23 mouse cellular contexts compared by ENCODE assay signal in the genomic region with DNA sequence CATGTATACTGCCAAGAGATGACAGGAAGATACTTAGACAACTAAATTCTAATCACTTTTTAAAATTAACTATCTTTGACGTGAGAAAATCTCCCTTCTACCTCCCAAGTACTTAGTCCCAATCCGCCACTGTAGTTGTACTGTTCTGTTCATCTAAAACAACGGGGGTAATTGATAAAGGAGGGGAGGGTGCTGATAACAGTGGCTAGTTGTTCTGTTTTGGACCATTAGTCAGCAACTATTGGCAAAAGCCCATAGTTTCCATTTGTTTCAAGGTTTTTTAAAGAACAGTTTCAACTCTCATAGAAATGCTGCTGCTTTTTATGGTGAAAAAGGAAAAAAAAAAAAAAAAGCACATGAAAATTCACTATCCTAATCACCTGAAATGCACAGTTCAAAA. TPM values are rescaled to one million over a fixed set of nuclear protein-coding genes. Genes with fewer than 3 reads are reported as not detected.
DNase-seq lines count a peak whose midpoint lies in the region; ATAC-seq and TF ChIP-seq lines count a peak whose summit lies in the region.
"Had no signal": no experiment of that assay in that cellular context is flagged by ENCODE, and none has a peak within 500 bp of the region (broad histone marks: within the 10 kb centered on the region; RNA-seq: fewer than 3 reads in every experiment).

No protein-coding gene starts in this region.

- peaks cover 13% of the 10 kb centered on the region for H3K4me1 ChIP-seq in heart, postnatal 0 days (ENCODE audit: control insufficient read depth, insufficient read depth)
- H3K4me1 ChIP-seq in heart, embryonic 10.5 days: no peaks in the 10 kb centered on the region
- H3K4me1 ChIP-seq in MEL (ENCODE audit: control insufficient read depth in 1 of 2, insufficient read depth in 2 of 2, low read length in 2 of 2): peaks cover 11 to 13% of the 10 kb centered on the region in 2 experiments; a peak in 3 of 4 replicates
- H3K4me1 ChIP-seq: embryonic facial prominence, embryonic 13.5 days had no signal

- TF ChIP-seq POLR2A in MEL (IDR thresholded peaks at IDR 0.05; ENCODE audit: control insufficient read depth in 1 of 2, insufficient read depth in 1 of 2, low read depth in 1 of 2, low read length in 2 of 2, poor library complexity in 1 of 2): no peak

- no peaks in the 10 kb centered on the region for H3K27me3 ChIP-seq in heart, postnatal 0 days (ENCODE audit: control insufficient read depth, insufficient read depth, low read length)
- no peaks in the 10 kb centered on the region for H3K27me3 ChIP-seq in heart, embryonic 10.5 days (ENCODE audit: insufficient read depth, poor library complexity, severe bottlenecking)
- no peaks in the 10 kb centered on the region for H3K27me3 ChIP-seq in MEL (ENCODE audit: control insufficient read depth in 1 of 2, insufficient read depth in 2 of 2, low read length in 2 of 2)
- H3K27me3 ChIP-seq: embryonic facial prominence, embryonic 13.5 days; forebrain, embryonic 13.5 days; heart, embryonic 12.5 days; hindbrain, embryonic 15.5 days; Patski had no signal

- no peak overlapping the region for H3K9ac ChIP-seq in heart, postnatal 0 days (replicated peaks; ENCODE audit: low read depth, low read length)
- no peak overlapping the region for H3K9ac ChIP-seq in MEL (ENCODE audit: control insufficient read depth, low read depth, low read length, poor library complexity, severe bottlenecking)
- H3K9ac ChIP-seq: embryonic facial prominence, embryonic 13.5 days; forebrain, embryonic 13.5 days; forebrain, postnatal 0 days; heart, embryonic 12.5 days; hindbrain, embryonic 15.5 days had no signal

- DNase-seq in heart, postnatal 0 days (ENCODE audit: low spot score): no peak
- DNase-seq in heart, embryonic 10.5 days (ENCODE audit: low spot score): no peak
- DNase-seq in 3T3-L1 (ENCODE audit: low read depth, low spot score) (peak; percentile 14), MEL (ENCODE audit: low read depth, low spot score) (peak; percentile 51)
- peak; percentile 13 for DNase-seq in c-Kit-positive CD71-positive TER-119-negative erythroid progenitor cells, embryonic 14.5 days (ENCODE audit: low read depth)
- no peak for DNase-seq in adrenal gland, postnatal 4 days (ENCODE audit: low spot score in 2 of 2)
- DNase-seq in urinary bladder, postnatal 36 days (ENCODE audit: low spot score in 2 of 2): no peak
- DNase-seq: adrenal gland, postnatal 14 days; cerebellum, adult 11-12 months; cerebellum, adult 9-10 months; cerebellum, postnatal 25 days; forebrain, postnatal 0 days; gastrocnemius, postnatal 25 days; heart, postnatal 36 days had no signal

- WGBS in heart, postnatal 0 days: 54% methylated on average over 3 of the region's 3 CpGs
- WGBS in heart, embryonic 10.5 days: 55% methylated on average over 3 of the region's 3 CpGs

- TF ChIP-seq CTCF in heart, postnatal 0 days (IDR thresholded peaks at IDR 0.05; ENCODE audit: low read depth): no peak
- TF ChIP-seq CTCF in MEL (IDR thresholded peaks at IDR 0.05 in 2 of 3, conservative IDR thresholded peaks at IDR 0.05 in 1 of 3; ENCODE audit: control insufficient read depth in 1 of 3, insufficient read depth in 1 of 3, low read depth in 2 of 3, low read length in 3 of 3, poor library complexity in 1 of 3, severe bottlenecking in 1 of 3): no peak

- peaks cover 3% of the 10 kb centered on the region; the same call in 1 of the 2 replicates for H3K79me2 ChIP-seq in MEL (ENCODE audit: control insufficient read depth, insufficient read depth, low read length, poor library complexity)

- TF ChIP-seq RAD21 in MEL (IDR thresholded peaks at IDR 0.05; ENCODE audit: low read depth, low read length): no peak

- ATAC-seq in heart, postnatal 0 days (ENCODE audit: insufficient read depth, low read depth): no peak
- ATAC-seq: activated CD4-positive, CD25-positive, alpha-beta regulatory T cell, adult 4 months; forebrain, embryonic 13.5 days; forebrain, postnatal 0 days; intestine, postnatal 0 days; Patski had no signal

- peak overlapping the region; percentile 31; the same call in 1 of the 2 replicates for H3K27ac ChIP-seq in heart, postnatal 0 days (ENCODE audit: low read depth)
- H3K27ac ChIP-seq in heart, embryonic 10.5 days: no peak overlapping the region
- H3K27ac ChIP-seq in MEL (ENCODE audit: control insufficient read depth, low read depth, low read length): peak overlapping the region; percentile 7; the same call in 1 of the 2 replicates
- H3K27ac ChIP-seq: embryonic facial prominence, embryonic 13.5 days; forebrain, embryonic 13.5 days; hindbrain, embryonic 15.5 days had no signal

- H3K4me2 ChIP-seq in heart, postnatal 0 days (ENCODE audit: low read depth, low read length): no peak overlapping the region
- H3K4me2 ChIP-seq: embryonic facial prominence, embryonic 13.5 days; forebrain, embryonic 13.5 days; heart, embryonic 12.5 days; hindbrain, embryonic 15.5 days had no signal

- no peaks in the 10 kb centered on the region for H3K36me3 ChIP-seq in heart, postnatal 0 days (replicated peaks; ENCODE audit: control insufficient read depth, insufficient read depth, low read length)
- no peaks in the 10 kb centered on the region for H3K36me3 ChIP-seq in heart, embryonic 10.5 days
- H3K36me3 ChIP-seq in MEL (ENCODE audit: control insufficient read depth in 1 of 2, insufficient read depth in 2 of 2, low read length in 2 of 2): peaks cover 0 to 23% of the 10 kb centered on the region in 2 experiments; a peak in 2 of 4 replicates
- H3K36me3 ChIP-seq: embryonic facial prominence, embryonic 13.5 days; G1E; heart, embryonic 12.5 days; hindbrain, embryonic 15.5 days had no signal

- no peak overlapping the region for H3K4me3 ChIP-seq in heart, postnatal 0 days (ENCODE audit: low read depth, low read length)
- H3K4me3 ChIP-seq in heart, embryonic 10.5 days: no peak overlapping the region
- no peak overlapping the region; a peak in 1 of 4 replicates for H3K4me3 ChIP-seq in MEL (ENCODE audit: control insufficient read depth in 1 of 2, insufficient read depth in 1 of 2, low read depth in 2 of 2, low read length in 2 of 2)
- H3K4me3 ChIP-seq: embryonic facial prominence, embryonic 13.5 days; forebrain, embryonic 13.5 days; heart, embryonic 12.5 days; hindbrain, embryonic 15.5 days had no signal

- no peaks in the 10 kb centered on the region for H3K9me3 ChIP-seq in heart, postnatal 0 days (replicated peaks; ENCODE audit: control insufficient read depth, low read length)
- no peaks in the 10 kb centered on the region for H3K9me3 ChIP-seq in heart, embryonic 10.5 days
- no peaks in the 10 kb centered on the region for H3K9me3 ChIP-seq in MEL (replicated peaks; ENCODE audit: insufficient read depth, low read length)
- H3K9me3 ChIP-seq: embryonic facial prominence, embryonic 13.5 days; forebrain, embryonic 13.5 days; G1E; hindbrain, embryonic 15.5 days had no signal

- TF ChIP-seq EP300 in heart, postnatal 0 days (IDR thresholded peaks at IDR 0.05; ENCODE audit: low read depth): no peak
- TF ChIP-seq EP300 in MEL (IDR thresholded peaks at IDR 0.05; ENCODE audit: low read depth in 1 of 2, low read length in 2 of 2): peak; percentile 54; a peak in 3 of 4 replicates

TF ChIP-seq in MEL, 35 proteins besides CTCF, POLR2A, EP300 and RAD21 (continues in another document):
- TF ChIP-seq USF2 (IDR thresholded peaks at IDR 0.05; ENCODE audit: borderline replicate concordance in 1 of 2, insufficient read depth in 1 of 2, low read depth in 1 of 2, low read length in 2 of 2) (no peak), ZNF384 (IDR thresholded peaks at IDR 0.05; ENCODE audit: low read depth, low read length) (peak; percentile 27; the same call in 1 of the 2 replicates), MAX (IDR thresholded peaks at IDR 0.05; ENCODE audit: low read length) (no peak), POLR2AphosphoS2 (IDR thresholded peaks at IDR 0.05; ENCODE audit: low read length) (no peak), RCOR1 (IDR thresholded peaks at IDR 0.05; ENCODE audit: low read depth, low read length) (no peak), ELF1 (IDR thresholded peaks at IDR 0.05; ENCODE audit: low read depth, low read length) (no peak)

RNA-seq across cellular contexts. Expression of gene Napepld, which starts 2.5 kb away (rescaled TPM):
- 9.9 and 11.3 TPM in 2 replicates for total RNA-seq in heart, postnatal 0 days (2014; rRNA removed; ENCODE audit: low replicate concordance)
- 2.7 and 3.1 TPM in 2 replicates for polyA plus RNA-seq in heart, postnatal 0 days (2015; fragmentation: Nextera tagmentation; extraction: Ambion mirVana)
- polyA plus RNA-seq in heart, embryonic 10.5 days (2016; fragmentation: Nextera tagmentation; extraction: Ambion mirVana): 3.1 and 3.7 TPM in 2 replicates
- total RNA-seq in MEL (2012; rRNA removed): 1.5 and 1.9 TPM in 2 replicates
- polyA plus RNA-seq in MEL (2012; ENCODE audit: insufficient read depth in 1 of 2, insufficient read length in 2 of 2, low read depth in 1 of 2, low replicate concordance in 2 of 2, missing spikeins in 1 of 2): 1 to 10 TPM in 1 of 2 experiments, not detected in 1; 3.0 TPM
- total RNA-seq in adrenal gland, postnatal 4 days (2021): 10 to 100 TPM; 22.1 to 24.7 TPM

RNA-seq across cellular contexts. Expression of gene Pmpcb, which starts 33.2 kb away (rescaled TPM):
- total RNA-seq in heart, postnatal 0 days (2014; rRNA removed; ENCODE audit: low replicate concordance): 225 and 256 TPM in 2 replicates
- 177 and 181 TPM in 2 replicates for polyA plus RNA-seq in heart, postnatal 0 days (2015; fragmentation: Nextera tagmentation; extraction: Ambion mirVana)
- polyA plus RNA-seq in heart, embryonic 10.5 days (2016; fragmentation: Nextera tagmentation; extraction: Ambion mirVana): 100 and 115 TPM in 2 replicates
- total RNA-seq in MEL (2012; rRNA removed): 162 and 169 TPM in 2 replicates
- 100 to 1,000 TPM; 172 to 265 TPM for polyA plus RNA-seq in MEL (2012; ENCODE audit: insufficient read depth in 1 of 2, insufficient read length in 2 of 2, low read depth in 1 of 2, low replicate concordance in 2 of 2, missing spikeins in 1 of 2)
- total RNA-seq in adrenal gland, postnatal 4 days (2021): 100 to 1,000 TPM; 213 to 227 TPM

RNA-seq across cellular contexts. Expression of gene Armc10, which starts 58.1 kb away (rescaled TPM):
- total RNA-seq in heart, postnatal 0 days (2014; rRNA removed; ENCODE audit: low replicate concordance): 24.1 and 33.0 TPM in 2 replicates
- 12.2 and 13.3 TPM in 2 replicates for polyA plus RNA-seq in heart, postnatal 0 days (2015; fragmentation: Nextera tagmentation; extraction: Ambion mirVana)
- 23.0 and 32.8 TPM in 2 replicates for polyA plus RNA-seq in heart, embryonic 10.5 days (2016; fragmentation: Nextera tagmentation; extraction: Ambion mirVana)
- total RNA-seq in MEL (2012; rRNA removed): 57.5 and 60.4 TPM in 2 replicates
- polyA plus RNA-seq in MEL (2012; ENCODE audit: insufficient read depth in 1 of 2, insufficient read length in 2 of 2, low read depth in 1 of 2, low replicate concordance in 2 of 2, missing spikeins in 1 of 2): 100 to 1,000 TPM in 1 of 2 experiments, 10 to 100 TPM in 1; 52.2 to 152 TPM
- total RNA-seq in adrenal gland, postnatal 4 days (2021): 10 to 100 TPM; 34.7 to 36.2 TPM

RNA-seq across cellular contexts. Expression of gene Fbxl13, which starts 58.3 kb away (rescaled TPM):
- not detected in 2 replicates for total RNA-seq in heart, postnatal 0 days (2014; rRNA removed; ENCODE audit: low replicate concordance)
- 0.15 and 0.26 TPM in 2 replicates for polyA plus RNA-seq in heart, postnatal 0 days (2015; fragmentation: Nextera tagmentation; extraction: Ambion mirVana)
- polyA plus RNA-seq in heart, embryonic 10.5 days (2016; fragmentation: Nextera tagmentation; extraction: Ambion mirVana): 0.22 and 0.26 TPM in 2 replicates
- 0.13 and 0.23 TPM in 2 replicates for total RNA-seq in MEL (2012; rRNA removed)
- polyA plus RNA-seq in MEL (2012; ENCODE audit: insufficient read depth in 1 of 2, insufficient read length in 2 of 2, low read depth in 1 of 2, low replicate concordance in 2 of 2, missing spikeins in 1 of 2): under 1 TPM in 1 of 2 experiments, not detected in 1; 0.13 TPM
- under 1 TPM; 0.20 to 0.25 TPM for total RNA-seq in adrenal gland, postnatal 4 days (2021)
- total RNA-seq: gastrocnemius, adult 18-20 months; heart, postnatal 36 days had no signal
- polyA plus RNA-seq: activated CD4-positive, CD25-positive, alpha-beta regulatory T cell, adult 4 months; G1E had no signal

Comparison
In these comparisons a context has a peak if more than half of its experiments do, and no peak if none do; other contexts are left out.
1. DNase-seq: peak in 3T3-L1 (single experiment), MEL (single experiment) and c-Kit-positive CD71-positive TER-119-negative erythroid progenitor cells, embryonic 14.5 days (single experiment); none in heart, postnatal 0 days (single experiment), heart, embryonic 10.5 days (single experiment), adrenal gland, postnatal 4 days (0 of 2) and urinary bladder, postnatal 36 days (0 of 2).